Mouse (Mus musculus) testis, adult 2 months (tissue): Measurements from ENCODE around the gene Slc1a4.

Experiments used
- CTCF ChIP-seq: fragments of 200-500 bp; IDR thresholded peaks from 2 replicates; pipeline ENCODE4 v1.5.1; 2012; ENCODE audit warnings: low read depth, mild to moderate bottlenecking, inconsistent platforms, low read length, moderate library complexity; ENCODE audit not compliant: control insufficient read depth, insufficient read depth, insufficient replicate concordance
- POLR2A ChIP-seq: fragments of 200-500 bp; IDR thresholded peaks from 2 replicates; pipeline ENCODE4 v1.6.1; 2012; ENCODE audit warnings: low read depth, mild to moderate bottlenecking, inconsistent platforms, low read length, moderate library complexity; ENCODE audit not compliant: control insufficient read depth

- TF ChIP-seq CTCF, result no peak
- no peak for TF ChIP-seq POLR2A
Measured at GRCm38 (mm10) chr11:20262628-20263380, 69.7 kb downstream of the Slc1a4 start.
